Mouse (Mus musculus) midbrain, postnatal 0 days (tissue): ENCODE measurements around the gene Wnt11. TPM values are rescaled to one million over a fixed set of nuclear protein-coding genes. Genes with fewer than 3 reads are reported as not detected.

Source experiments
- ATAC-seq: fragments of 200-750 bp; cut with Nextera tagmentation; 2 replicates; pipeline ENCODE4 v1.8.0; 2017; ENCODE audit warnings: moderate number of reproducible peaks, mild to moderate bottlenecking, moderate TSS enrichment, moderate library complexity; ENCODE audit not compliant: low FRiP score
- DNase-seq: peaks from one replicate; pipeline ENCODE4 v3.0.0-alpha.2; 2015; ENCODE audit warnings: low spot score
- H3K27ac ChIP-seq: fragments of 300-500 bp; sonication (generic); 2 replicates; pipeline ENCODE4 v1.5.1; 2014; ENCODE audit warnings: low read depth, mild to moderate bottlenecking, low read length, mixed read lengths
- H3K27me3 ChIP-seq: fragments of 300-500 bp; sonication (generic); 2 replicates; pipeline ENCODE4 v1.6.1; 2014; ENCODE audit warnings: low read length, control low read depth, mixed read lengths; ENCODE audit not compliant: insufficient read depth
- H3K36me3 ChIP-seq: fragments of 300-500 bp; sonication (generic); 2 replicates; pipeline ENCODE4 v1.6.1; 2014; ENCODE audit warnings: low read length, control low read depth, mixed read lengths; ENCODE audit not compliant: insufficient read depth
- H3K4me1 ChIP-seq: fragments of 300-500 bp; sonication (generic); 2 replicates; pipeline ENCODE4 v1.6.1; 2014; ENCODE audit warnings: mild to moderate bottlenecking, control low read depth, antibody characterized with exemption, low read length, mixed read lengths; ENCODE audit not compliant: insufficient read depth
- H3K4me2 ChIP-seq: fragments of 300-500 bp; sonication (generic); 2 replicates; pipeline ENCODE4 v1.6.1; 2014; ENCODE audit warnings: low read depth, mild to moderate bottlenecking, low read length, mixed read lengths; ENCODE audit not compliant: poor library complexity, severe bottlenecking
- H3K4me3 ChIP-seq: fragments of 300-500 bp; sonication (generic); 2 replicates; pipeline ENCODE4 v1.5.1; 2014; ENCODE audit warnings: low read depth, mild to moderate bottlenecking, low read length, moderate library complexity
- H3K9ac ChIP-seq: fragments of 300-500 bp; sonication (generic); replicated peaks from 2 replicates; pipeline ENCODE4 v1.6.1; 2014; ENCODE audit warnings: mild to moderate bottlenecking, low read length, moderate library complexity, mixed read lengths; ENCODE audit not compliant: poor library complexity, severe bottlenecking
- H3K9me3 ChIP-seq: fragments of 300-500 bp; sonication (generic); 2 replicates; pipeline ENCODE4 v1.6.1; 2016; ENCODE audit warnings: low read length, control low read depth
- CTCF ChIP-seq: IDR thresholded peaks from 2 replicates; pipeline ENCODE4 v1.5.1; 2016; ENCODE audit warnings: antibody characterized with exemption, mild to moderate bottlenecking
- WGBS: fragments of 180-500 bp; shearing (Covaris S2); extraction: QIAGEN DNeasy Blood & Tissue Kit; methylation state at CpG from one replicate; pipeline ENCODE4 v1.1.7; 2014; 5-methylcytosine and 5-hydroxymethylcytosine counted together
- polyA plus RNA-seq: library from polyadenylated mRNA; unstranded; fragments of >200 nt; fragmentation: Nextera tagmentation; extraction: Ambion mirVana; gene quantifications from 2 replicates; pipeline ENCODE4 v1.2.1, GENCODE M21; 2015
- total RNA-seq: library from RNA; depleted of rRNA; stranded (reverse); fragments of >200 nt; gene quantifications from 2 replicates; pipeline ENCODE4 v1.2.3, GENCODE M21; 2014

Gene Wnt11
- total and polyA plus RNA-seq, 2 experiments from 2014 or later = 1.9 to 3.2 TPM

DNA sequence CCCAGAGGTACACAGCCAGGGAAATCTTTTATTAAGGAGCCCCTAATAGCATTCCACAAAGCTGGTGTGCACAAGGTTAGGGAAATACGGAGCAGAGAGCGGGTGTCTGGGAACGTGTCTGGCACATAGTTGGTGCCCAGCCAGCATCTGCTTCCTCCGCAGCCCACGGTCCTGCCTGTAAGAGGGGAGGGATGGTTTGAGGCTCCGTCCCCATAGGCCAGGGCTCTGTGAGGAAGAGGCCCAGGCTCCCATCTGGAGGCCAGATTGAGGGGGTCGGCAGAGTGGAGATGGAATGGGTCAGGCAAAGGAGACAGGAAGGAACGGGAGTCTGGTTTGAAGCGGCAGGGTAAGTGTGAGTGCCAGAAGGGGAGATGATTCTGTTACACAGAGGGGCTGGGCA, 16.3 kb downstream of the Wnt11 start:
- H3K4me2 ChIP-seq = no peak overlapping the region
- no peak overlapping the region for H3K27ac ChIP-seq
- DNase-seq = no peak
- TF ChIP-seq CTCF = no peak
- no peak for ATAC-seq
- H3K36me3 ChIP-seq = no peaks in the 10 kb centered on the region
- WGBS = 71% methylated on average over 9 of the region's 9 CpGs
- H3K9me3 ChIP-seq = no peaks in the 10 kb centered on the region
- H3K4me3 ChIP-seq = no peak overlapping the region
- no peak overlapping the region for H3K9ac ChIP-seq
- H3K27me3 ChIP-seq = no peaks in the 10 kb centered on the region
- no peaks in the 10 kb centered on the region for H3K4me1 ChIP-seq

DNA sequence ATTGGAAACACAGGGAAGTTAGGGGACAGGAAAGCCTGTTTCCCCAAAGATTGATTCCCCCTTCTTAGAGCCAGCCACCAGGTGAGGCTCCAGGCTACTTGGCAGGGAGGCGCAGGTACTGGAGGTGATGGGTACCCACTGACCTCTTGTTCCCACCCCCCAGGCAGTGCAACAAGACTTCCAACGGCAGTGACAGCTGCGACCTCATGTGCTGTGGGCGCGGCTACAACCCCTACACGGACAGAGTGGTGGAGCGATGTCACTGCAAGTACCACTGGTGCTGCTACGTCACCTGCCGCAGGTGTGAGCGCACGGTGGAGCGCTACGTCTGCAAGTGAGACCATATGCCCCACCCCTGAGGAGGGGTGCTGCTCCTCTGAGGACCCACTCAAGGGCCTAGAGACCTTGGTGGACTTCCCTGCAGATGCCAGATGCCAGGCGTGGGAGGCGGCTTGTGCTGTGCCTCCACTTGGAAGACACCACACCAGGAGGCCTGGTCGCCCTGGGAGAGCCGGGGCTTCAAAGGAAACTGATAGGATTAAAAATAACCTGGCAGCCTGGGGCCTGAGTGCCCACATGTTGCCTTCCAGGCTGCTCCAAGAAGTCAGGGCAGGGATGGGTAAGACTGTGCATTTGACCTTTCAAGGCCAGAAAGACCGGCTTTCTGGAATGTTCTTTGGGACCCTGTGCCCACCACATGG, 18.2 kb downstream of the Wnt11 start:
- Histone ChIP-seq H3K9me3 (no peaks in the 10 kb centered on the region), H3K4me2 (no peak overlapping the region), H3K27me3 (no peaks in the 10 kb centered on the region), H3K36me3 (no peaks in the 10 kb centered on the region), H3K4me1 (no peaks in the 10 kb centered on the region), H3K4me3 (no peak overlapping the region), H3K9ac (no peak overlapping the region), H3K27ac (no peak overlapping the region)
- DNase-seq (no peak), ATAC-seq (no peak)
- WGBS = 82% methylated on average over 18 of the region's 18 CpGs
- no peak for TF ChIP-seq CTCF

DNA sequence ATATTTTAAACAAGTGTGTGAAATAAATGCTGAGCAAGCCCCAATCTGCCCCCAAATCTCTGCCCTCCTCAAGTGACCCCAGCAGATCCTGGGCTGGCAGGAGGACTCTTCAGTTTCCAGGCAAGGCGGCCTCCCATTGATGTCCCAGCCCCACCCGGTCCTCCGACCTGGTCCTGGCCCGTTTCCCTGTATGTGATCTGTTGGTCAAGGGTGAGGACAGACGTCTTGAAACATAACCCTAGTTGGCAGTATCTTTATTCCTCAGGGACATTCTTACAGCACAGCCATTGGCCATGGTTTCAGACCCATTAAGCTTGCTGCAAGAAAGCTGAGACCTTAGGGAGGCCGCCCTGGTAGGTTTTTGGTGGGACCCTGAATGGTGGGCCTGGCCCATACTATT, 18.9 kb downstream of the Wnt11 start:
- TF ChIP-seq CTCF = no peak
- no peak for DNase-seq
- Histone ChIP-seq H3K4me2 (no peak overlapping the region), H3K27me3 (no peaks in the 10 kb centered on the region), H3K4me3 (no peak overlapping the region), H3K9me3 (no peaks in the 10 kb centered on the region), H3K27ac (no peak overlapping the region), H3K4me1 (no peaks in the 10 kb centered on the region), H3K36me3 (no peaks in the 10 kb centered on the region), H3K9ac (no peak overlapping the region)
- 86% methylated on average over 6 of the region's 6 CpGs for WGBS
- ATAC-seq = no peak

DNA sequence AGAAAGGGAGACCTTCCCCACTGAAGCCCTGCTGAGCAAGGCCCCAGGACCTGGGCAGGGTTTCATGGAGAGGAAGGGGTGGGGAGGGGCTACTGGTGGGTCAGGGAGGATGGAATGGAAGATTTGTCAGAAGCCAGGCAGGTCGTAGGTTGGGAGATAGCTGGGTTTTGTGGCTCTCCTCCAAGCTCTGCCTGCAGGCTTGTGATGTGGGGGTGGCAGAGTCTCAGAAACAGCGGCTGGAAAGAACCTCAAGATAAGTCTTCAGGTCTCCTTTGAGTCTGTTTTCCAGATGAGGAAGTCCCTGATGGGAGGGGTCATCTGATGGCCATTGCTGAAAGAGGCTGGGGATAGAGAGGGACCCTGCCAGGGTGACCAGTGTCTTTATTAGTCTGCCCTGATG, 20.5 kb downstream of the Wnt11 start:
- no peak overlapping the region for H3K4me2 ChIP-seq
- no peak overlapping the region for H3K27ac ChIP-seq
- no peaks in the 10 kb centered on the region for H3K4me1 ChIP-seq
- ATAC-seq (no peak), DNase-seq (no peak)
- H3K9ac ChIP-seq = no peak overlapping the region
- WGBS = 67% methylated on average over 2 of the region's 2 CpGs
- H3K9me3 ChIP-seq = no peaks in the 10 kb centered on the region
- H3K4me3 ChIP-seq = no peak overlapping the region
- TF ChIP-seq CTCF = no peak
- no peaks in the 10 kb centered on the region for H3K27me3 ChIP-seq
- H3K36me3 ChIP-seq = no peaks in the 10 kb centered on the region

DNA sequence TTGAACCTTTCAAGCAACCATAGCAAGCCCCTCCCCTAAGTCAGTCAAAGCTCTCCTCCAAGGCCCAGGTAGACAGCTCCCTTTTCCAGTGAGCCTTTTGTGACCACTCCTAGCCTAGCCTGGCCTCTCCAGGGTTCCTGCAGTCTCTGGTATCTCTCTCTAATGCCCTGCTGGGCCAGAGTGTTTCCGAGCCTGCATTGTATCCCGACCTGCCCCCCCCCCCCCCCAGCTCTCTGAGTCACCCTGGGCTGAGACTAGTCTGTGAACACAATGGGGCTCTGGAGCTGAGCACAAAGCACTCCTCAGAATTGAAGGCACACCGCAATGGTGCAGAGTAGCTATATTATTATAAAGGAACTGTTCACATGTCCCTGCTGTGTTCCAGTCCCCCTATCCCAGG, 21.2 kb downstream of the Wnt11 start:
- Histone ChIP-seq H3K36me3 (no peaks in the 10 kb centered on the region), H3K9ac (no peak overlapping the region), H3K4me1 (no peaks in the 10 kb centered on the region), H3K27ac (no peak overlapping the region), H3K4me2 (no peak overlapping the region), H3K27me3 (no peaks in the 10 kb centered on the region), H3K4me3 (no peak overlapping the region), H3K9me3 (no peaks in the 10 kb centered on the region)
- DNase-seq = no peak
- no peak for TF ChIP-seq CTCF
- 25% methylated on average over 2 of the region's 3 CpGs for WGBS
- ATAC-seq = no peak

DNA sequence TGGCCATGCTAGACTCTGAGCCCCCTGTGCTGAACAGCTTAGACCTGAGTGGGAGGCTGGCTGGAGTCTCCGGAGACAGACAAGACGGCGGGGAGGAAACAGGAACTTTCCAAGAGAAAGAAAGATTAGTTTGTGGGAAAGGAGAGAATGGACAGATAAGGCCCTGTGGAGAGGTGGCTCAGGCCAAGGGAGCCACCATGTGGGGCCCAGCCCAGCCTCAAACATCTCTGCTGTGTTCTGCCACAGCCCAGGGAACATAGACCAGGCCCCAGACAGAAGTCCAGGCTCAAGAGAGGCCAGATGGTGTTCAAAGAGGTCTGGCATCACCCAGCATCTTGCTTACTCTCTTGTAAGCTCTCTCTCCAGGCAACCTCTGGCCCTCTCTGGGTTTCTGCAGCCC, 22.2 kb downstream of the Wnt11 start:
- no peak overlapping the region for H3K9ac ChIP-seq
- WGBS = 52% methylated on average over 3 of the region's 3 CpGs
- no peak overlapping the region for H3K27ac ChIP-seq
- H3K4me3 ChIP-seq = no peak overlapping the region
- no peaks in the 10 kb centered on the region for H3K36me3 ChIP-seq
- no peak for DNase-seq
- H3K9me3 ChIP-seq = no peaks in the 10 kb centered on the region
- TF ChIP-seq CTCF = no peak
- no peak overlapping the region for H3K4me2 ChIP-seq
- H3K27me3 ChIP-seq = no peaks in the 10 kb centered on the region
- no peaks in the 10 kb centered on the region for H3K4me1 ChIP-seq
- ATAC-seq = no peak
